Mouse (Mus musculus) right cerebral cortex, postnatal 4 days (tissue): ENCODE data around the gene Asb17.
"Not testable (repeated sequence)": the region's sequence is repeated elsewhere in the genome, so short reads cannot be mapped to it uniquely, and the experiment has no call there.

Experiments used
- DNase-seq: peaks from one replicate; pipeline ENCODE4 v3.0.0-alpha.2; 2022

Gene Asb17

DNA sequence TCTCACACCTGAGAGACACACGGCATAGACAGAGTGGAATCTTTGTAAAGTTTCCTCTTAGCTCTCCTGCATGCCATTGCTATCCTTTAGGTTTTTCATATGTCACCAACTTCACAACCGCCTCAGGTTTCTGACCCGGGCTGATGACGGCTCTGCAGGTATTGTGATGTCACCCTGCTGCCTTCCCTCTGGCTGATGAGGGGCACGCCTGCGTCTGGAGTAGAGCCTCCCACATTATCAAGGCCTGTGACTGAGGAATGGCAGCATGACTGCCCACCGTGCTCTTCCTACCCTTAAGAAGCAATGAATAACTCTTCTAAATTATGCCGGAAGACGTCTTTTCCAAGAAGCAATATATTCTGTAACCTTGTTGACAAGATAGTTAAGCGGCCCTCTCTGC is at the start of gene Asb17:
Gene Asb17, plus strand, starts transcription at position 180 of the 400 bp plus-strand sequence.
- DNase-seq = no peak

DNA sequence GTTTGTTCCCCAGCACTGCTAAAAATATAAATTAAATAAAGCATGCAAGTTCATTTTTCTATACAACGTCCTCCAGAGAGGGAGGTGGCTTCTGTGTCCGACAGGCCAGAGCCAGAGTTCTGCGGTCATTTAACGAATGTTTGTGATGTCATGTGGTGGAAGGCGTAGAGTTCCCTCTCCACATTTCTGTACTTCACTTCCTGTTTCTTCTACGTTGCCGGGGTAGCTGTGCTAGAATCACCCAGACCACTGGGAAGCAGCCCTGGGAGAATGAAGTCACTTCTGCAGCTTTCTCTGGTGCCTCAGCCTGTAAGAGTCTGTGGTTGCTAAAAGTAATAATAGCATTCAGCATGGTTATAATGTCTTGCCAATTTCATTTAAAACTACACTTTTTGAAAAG is 46.4 kb upstream of the Asb17 start:
- DNase-seq = no peak

DNA sequence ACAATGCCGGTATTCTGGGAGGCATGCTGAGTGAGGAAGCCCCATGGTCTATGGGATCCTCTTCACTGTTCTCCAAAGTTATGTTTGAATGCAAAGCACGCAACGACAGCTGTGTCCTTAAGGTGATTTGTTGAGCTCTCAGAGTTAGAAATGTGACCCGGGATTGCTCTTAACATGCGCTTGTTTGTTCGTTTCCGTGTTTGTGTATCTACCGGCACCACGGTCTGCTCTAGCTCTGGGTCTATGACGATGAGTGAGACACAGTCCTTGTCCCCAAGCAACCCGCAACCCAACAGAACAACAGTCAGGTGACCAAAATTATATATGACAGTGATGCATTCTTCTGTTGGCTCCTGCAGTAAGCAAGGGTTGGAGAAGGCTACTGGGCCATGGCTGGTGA is 44.4 kb upstream of the Asb17 start:
- DNase-seq = no peak

DNA sequence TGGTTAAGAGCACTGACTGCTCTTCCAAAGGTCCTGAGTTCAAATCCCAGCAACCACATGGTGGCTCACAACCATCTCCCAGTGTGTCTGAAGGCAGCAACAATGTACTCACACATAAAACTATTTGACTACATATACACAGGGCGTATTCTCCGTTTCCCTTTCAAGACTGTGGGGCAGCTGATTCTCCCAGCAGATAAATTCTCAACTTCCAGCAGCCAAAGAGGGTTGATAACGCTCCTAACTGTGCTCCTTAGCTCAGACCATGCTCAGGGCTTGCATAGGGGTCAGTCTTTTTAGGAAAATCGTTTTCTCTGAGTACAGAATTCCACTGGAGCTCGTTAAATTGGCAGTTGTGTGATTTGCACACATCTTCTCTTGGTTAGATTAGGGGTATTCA is 43.3 kb upstream of the Asb17 start:
- no peak for DNase-seq

- DNase-seq = no peak
Observed at GRCm38 (mm10) chr3:153801541-153801940, 42.5 kb upstream of the Asb17 start.

DNA sequence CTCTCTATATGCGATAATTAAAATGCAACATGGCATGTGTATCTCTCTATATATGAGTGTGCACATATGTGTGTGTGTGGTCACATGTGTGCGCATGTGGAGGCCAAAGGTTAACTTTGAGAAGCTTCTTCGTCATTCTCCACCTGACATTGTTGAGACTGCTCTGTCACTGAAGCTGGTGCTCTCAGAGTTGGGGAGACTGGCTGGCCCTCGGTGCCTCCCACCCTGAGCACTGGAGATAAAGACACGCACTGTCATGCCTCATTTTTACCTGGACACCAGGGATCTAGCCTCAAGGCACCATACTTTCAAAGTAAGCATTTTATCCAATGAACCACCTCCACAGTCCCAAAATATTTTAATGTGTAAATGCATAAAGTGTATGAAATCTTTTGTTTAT is 41.4 kb upstream of the Asb17 start:
- no peak for DNase-seq

GRCm38 (mm10) chr3:153804032-153804431 is 40.0 kb upstream of the Asb17 start:
- DNase-seq = no peak

- peak; percentile 99 for DNase-seq
Observed at GRCm38 (mm10) chr3:153806077-153806772, 37.8 kb upstream of the Asb17 start.

DNA sequence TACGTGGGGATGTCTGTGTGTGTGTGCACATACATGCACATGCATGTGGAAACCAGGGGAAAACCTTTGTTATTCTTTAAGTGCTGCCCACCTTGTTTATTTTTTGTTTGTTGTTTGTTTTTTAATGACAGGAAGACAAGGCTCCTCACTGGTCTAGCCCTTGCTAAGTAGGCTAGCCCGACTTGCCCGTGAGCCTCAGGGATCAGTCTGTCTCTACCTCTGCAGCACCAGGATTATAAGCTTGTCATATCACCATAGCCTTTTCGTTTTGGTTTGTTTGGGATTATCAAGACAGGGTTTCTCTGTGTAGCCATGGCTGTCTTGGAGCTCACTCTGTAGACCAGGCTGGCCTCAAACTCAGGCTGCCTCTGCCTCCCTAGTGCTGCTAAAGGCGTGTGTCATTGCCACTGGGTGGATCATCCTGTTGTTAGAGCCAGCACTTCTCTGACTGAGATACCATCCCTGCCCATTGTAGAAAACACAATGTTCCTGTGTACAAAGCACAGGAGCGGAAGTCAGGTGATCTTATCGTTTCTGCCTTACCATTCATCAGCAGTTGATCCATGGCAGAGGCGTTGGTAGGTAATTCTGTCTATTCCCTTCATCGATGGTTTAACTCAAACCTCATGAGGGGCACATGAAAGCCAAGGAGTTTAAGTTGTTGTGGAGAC is 37.1 kb upstream of the Asb17 start:
- no peak for DNase-seq

GRCm38 (mm10) chr3:153807444-153808149 is 36.4 kb upstream of the Asb17 start:
- no peak for DNase-seq

GRCm38 (mm10) chr3:153808406-153808805 is 35.6 kb upstream of the Asb17 start:
- no peak for DNase-seq

DNA sequence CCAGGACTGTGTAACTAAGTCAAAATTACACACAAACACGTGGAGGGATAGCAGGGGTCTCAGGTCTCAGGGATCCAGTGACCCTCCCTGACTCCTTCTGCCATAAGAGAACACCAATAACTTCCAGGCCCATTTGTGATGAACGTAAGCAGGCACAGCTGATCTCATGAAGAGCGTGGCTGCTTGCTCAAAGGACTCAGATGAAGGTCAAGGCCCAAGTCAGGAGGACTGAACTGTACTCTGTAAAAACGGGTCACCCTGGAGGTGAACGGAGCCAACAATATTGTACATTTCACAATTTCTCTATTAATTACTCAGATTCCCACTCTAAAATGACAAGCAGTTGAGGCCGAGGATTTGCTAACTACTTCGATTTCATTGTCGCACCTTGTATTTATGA is 30.0 kb upstream of the Asb17 start:
- no peak for DNase-seq

DNA sequence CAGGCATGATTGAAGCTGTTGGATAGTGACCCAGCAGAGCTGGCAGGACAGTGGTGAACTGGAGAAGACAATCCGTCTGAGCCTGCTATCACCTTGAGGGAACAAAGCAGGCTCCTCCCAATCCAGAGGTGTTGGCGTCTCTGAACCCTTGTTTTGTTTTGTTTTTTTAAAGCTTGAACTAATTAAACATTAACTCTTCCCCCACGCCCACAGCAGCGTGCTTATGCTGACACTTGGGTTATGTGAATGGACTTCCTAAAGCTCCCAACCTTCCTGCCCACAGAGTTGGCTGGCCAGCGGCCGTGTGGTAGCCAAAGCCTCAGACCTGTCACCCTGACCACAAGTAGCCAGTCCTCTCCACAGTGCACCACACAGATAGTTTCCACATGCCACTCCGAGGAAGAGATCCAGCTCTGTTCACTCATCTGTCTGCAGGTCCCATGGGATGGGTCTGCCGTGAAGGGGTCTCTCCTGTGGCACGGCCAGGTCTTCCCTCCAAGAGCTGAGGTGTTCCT is 26.6 kb upstream of the Asb17 start:
- no peak for DNase-seq

- DNase-seq = no peak
Observed at GRCm38 (mm10) chr3:153818723-153819122, 25.3 kb upstream of the Asb17 start.

- no peak for DNase-seq
Observed at GRCm38 (mm10) chr3:153819438-153819837, 24.6 kb upstream of the Asb17 start.

- DNase-seq = no peak
Observed at GRCm38 (mm10) chr3:153823671-153824515, 20.1 kb upstream of the Asb17 start.

DNA sequence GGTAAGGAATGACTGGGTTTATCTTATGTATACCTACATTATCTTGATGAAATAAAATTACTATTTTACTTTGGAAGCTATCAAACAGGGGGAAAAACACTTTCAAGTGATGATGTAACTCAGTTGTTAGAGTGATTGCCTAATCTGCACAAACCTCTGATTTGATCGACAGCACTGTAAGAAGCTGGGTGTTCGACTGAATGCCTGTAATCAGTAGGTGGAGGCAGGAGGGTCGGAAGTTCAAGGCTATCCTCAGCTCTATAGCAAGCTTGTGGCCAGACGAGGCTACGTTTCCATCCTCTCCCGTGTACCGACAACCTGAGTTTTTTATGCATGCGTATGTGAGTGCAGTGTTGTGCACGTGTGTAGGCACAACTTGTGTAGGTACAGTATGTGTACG is 18.8 kb upstream of the Asb17 start:
- no peak for DNase-seq

- DNase-seq = no peak
Observed at GRCm38 (mm10) chr3:153826616-153827015, 17.4 kb upstream of the Asb17 start.

- DNase-seq = not testable (repeated sequence)
Observed at GRCm38 (mm10) chr3:153829788-153830187, 14.2 kb upstream of the Asb17 start.

GRCm38 (mm10) chr3:153831014-153831872 is 12.8 kb upstream of the Asb17 start:
- no peak for DNase-seq

- no peak for DNase-seq
Observed at GRCm38 (mm10) chr3:153831873-153832653, 11.9 kb upstream of the Asb17 start.
